9 mouse cellular contexts compared by ENCODE assay signal in the genomic region with DNA sequence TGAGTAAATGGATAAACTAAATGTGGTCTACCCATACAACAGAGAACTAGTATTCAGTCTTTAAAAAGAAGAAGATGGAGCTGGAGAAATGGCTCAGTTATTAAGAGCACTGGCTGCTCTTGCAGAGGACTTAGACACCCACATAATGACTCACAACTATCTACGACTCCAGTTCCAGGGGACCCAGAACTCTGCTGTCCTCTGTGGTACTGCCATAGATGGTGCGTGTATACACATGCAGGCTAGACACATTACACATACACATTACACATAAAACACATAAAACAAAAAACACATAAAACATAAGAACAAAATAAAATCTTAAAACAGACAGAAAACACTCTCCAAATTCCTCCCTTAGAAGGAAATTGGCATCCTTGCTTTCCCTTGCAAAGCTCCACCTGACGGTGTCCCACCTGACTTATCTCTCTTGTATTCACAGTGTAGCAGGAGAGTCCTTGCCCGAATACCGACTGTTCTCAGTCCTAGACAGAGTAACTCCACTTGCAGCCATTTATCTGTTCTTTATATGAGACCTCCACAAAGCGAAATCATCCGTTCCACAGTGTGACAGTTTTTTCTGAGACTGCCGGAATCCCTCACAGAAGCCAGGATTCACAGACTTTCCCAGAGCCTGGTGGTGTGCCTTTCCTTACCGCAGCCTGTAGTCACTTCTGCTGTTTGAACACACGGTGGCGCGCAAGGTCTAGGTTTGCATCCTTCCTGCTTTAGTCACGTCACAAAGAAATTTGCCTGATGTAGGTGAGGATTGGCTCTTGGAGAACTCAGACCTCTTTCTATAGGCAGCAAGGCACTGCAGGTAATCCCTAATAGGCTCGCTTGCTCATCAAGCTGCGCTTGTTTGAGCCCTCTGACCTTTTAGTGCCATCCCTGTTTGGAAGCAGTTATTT. TPM values are rescaled to one million over a fixed set of nuclear protein-coding genes. Genes with fewer than 3 reads are reported as not detected.
DNase-seq lines count a peak whose midpoint lies in the region; ATAC-seq and TF ChIP-seq lines count a peak whose summit lies in the region.
"Had no signal": no experiment of that assay in that cellular context is flagged by ENCODE, and none has a peak within 500 bp of the region (broad histone marks: within the 10 kb centered on the region; RNA-seq: fewer than 3 reads in every experiment).

No protein-coding gene starts in this region.

- no peak overlapping the region for H3K27ac ChIP-seq in CH12.LX (ENCODE audit: insufficient read depth, low read depth)
- no peak overlapping the region for H3K27ac ChIP-seq in forebrain, embryonic 10.5 days
- no peak overlapping the region for H3K27ac ChIP-seq in heart, postnatal 0 days (ENCODE audit: low read depth)
- no peak overlapping the region for H3K27ac ChIP-seq in liver, embryonic 14.5 days
- 0 out of 2 replicates have a peak overlapping the region, but pooled peaks have one; percentile 28 for H3K27ac ChIP-seq in neural tube, embryonic 13.5 days (replicated peaks)
- H3K27ac ChIP-seq: macrophage had no signal

- no peak overlapping the region for H3K9ac ChIP-seq in CH12.LX (ENCODE audit: insufficient read depth, low read depth)
- H3K9ac ChIP-seq in heart, postnatal 0 days (replicated peaks; ENCODE audit: low read depth, low read length), result no peak overlapping the region
- H3K9ac ChIP-seq in liver, embryonic 14.5 days (replicated peaks), result no peak overlapping the region
- H3K9ac ChIP-seq in neural tube, embryonic 13.5 days, result peak overlapping the region; percentile 49; the same call in 1 of the 2 replicates

- dilution Hi-C loops in CH12.LX (cut with MboI; ENCODE audit: extremely low pct_ligation_motif_present, extremely low pct_unique_long_range_greater_than_20kb, low sequenced_read_pairs), result no loop called here

- H3K79me2 ChIP-seq in CH12.LX (replicated peaks; ENCODE audit: control insufficient read depth, extremely low read depth, insufficient read depth, poor library complexity, severe bottlenecking), result no peaks in the 10 kb centered on the region

- peaks cover 41% of the 10 kb centered on the region for H3K27me3 ChIP-seq in CH12.LX (replicated peaks)
- no peaks in the 10 kb centered on the region for H3K27me3 ChIP-seq in forebrain, embryonic 10.5 days (ENCODE audit: poor library complexity, severe bottlenecking)
- H3K27me3 ChIP-seq in heart, postnatal 0 days (ENCODE audit: control insufficient read depth, insufficient read depth, low read length), result 0 out of 2 replicates have a peak, but pooled peaks cover 5% of the 10 kb centered on the region
- no peaks in the 10 kb centered on the region for H3K27me3 ChIP-seq in liver, embryonic 14.5 days (ENCODE audit: control insufficient read depth, insufficient read depth, low read length)
- no peaks in the 10 kb centered on the region; the same call in 1 of the 2 replicates for H3K27me3 ChIP-seq in neural tube, embryonic 13.5 days

- no peak for TF ChIP-seq EP300 in CH12.LX (IDR thresholded peaks at IDR 0.05; ENCODE audit: low read length)
- no peak for TF ChIP-seq EP300 in heart, postnatal 0 days (IDR thresholded peaks at IDR 0.05; ENCODE audit: low read depth)
- TF ChIP-seq EP300 in liver, embryonic 14.5 days (IDR thresholded peaks at IDR 0.05; ENCODE audit: low read depth), result no peak

- TF ChIP-seq RAD21 in CH12.LX (IDR thresholded peaks at IDR 0.05; ENCODE audit: low read depth, low read length), result peak; percentile 99

- peak; percentile 86 for ATAC-seq in heart, postnatal 0 days (ENCODE audit: insufficient read depth, low read depth)
- ATAC-seq in liver, embryonic 14.5 days (ENCODE audit: insufficient read depth), result peak; percentile 74
- peak; percentile 94 for ATAC-seq in neural tube, embryonic 13.5 days (ENCODE audit: low read depth)

- peak overlapping the region; percentile 39; the same call in 1 of the 2 replicates for H3K4me2 ChIP-seq in CH12.LX (ENCODE audit: insufficient read depth, low read depth, poor library complexity, severe bottlenecking)
- no peak overlapping the region for H3K4me2 ChIP-seq in heart, postnatal 0 days (ENCODE audit: low read depth, low read length)
- H3K4me2 ChIP-seq in liver, embryonic 14.5 days (ENCODE audit: low read depth), result no peak overlapping the region
- peak overlapping the region; percentile 36 for H3K4me2 ChIP-seq in neural tube, embryonic 13.5 days

- no peaks in the 10 kb centered on the region for H3K36me3 ChIP-seq in CH12.LX (replicated peaks in 1 of 2; ENCODE audit: control insufficient read depth in 1 of 2, insufficient read depth in 1 of 2, low read length in 1 of 2)
- no peaks in the 10 kb centered on the region for H3K36me3 ChIP-seq in forebrain, embryonic 10.5 days (replicated peaks)
- H3K36me3 ChIP-seq in heart, postnatal 0 days (replicated peaks; ENCODE audit: control insufficient read depth, insufficient read depth, low read length), result no peaks in the 10 kb centered on the region
- no peaks in the 10 kb centered on the region for H3K36me3 ChIP-seq in liver, embryonic 14.5 days (replicated peaks; ENCODE audit: control insufficient read depth, insufficient read depth, low read depth)
- H3K36me3 ChIP-seq in neural tube, embryonic 13.5 days, result no peaks in the 10 kb centered on the region

- peak; percentile 91 for DNase-seq in CH12.LX (ENCODE audit: extremely low read depth)
- peak; percentile 74 for DNase-seq in c-Kit-positive CD71-negative TER-119-negative erythroid progenitor cells, embryonic 14.5 days (ENCODE audit: low read depth)
- DNase-seq in forebrain, embryonic 10.5 days (ENCODE audit: extremely low spot score, low spot score), result peak; percentile 83
- peak; percentile 84 for DNase-seq in heart, postnatal 0 days (ENCODE audit: low spot score)
- DNase-seq in kidney, postnatal 36 days, result peak; percentile 62 to 84
- peak; percentile 55 to 69 (median 59) for DNase-seq in liver, embryonic 14.5 days (ENCODE audit: low read depth in 3 of 3, low spot score in 3 of 3)
- peak; percentile 93 for DNase-seq in telencephalon, adult 2 months (ENCODE audit: low read depth, low spot score)

- no peaks in the 10 kb centered on the region for H3K9me3 ChIP-seq in CH12.LX (replicated peaks; ENCODE audit: low read length)
- no peaks in the 10 kb centered on the region for H3K9me3 ChIP-seq in forebrain, embryonic 10.5 days
- H3K9me3 ChIP-seq in heart, postnatal 0 days (replicated peaks; ENCODE audit: control insufficient read depth, low read length), result no peaks in the 10 kb centered on the region
- no peaks in the 10 kb centered on the region for H3K9me3 ChIP-seq in liver, embryonic 14.5 days (ENCODE audit: control insufficient read depth, low read length)
- no peaks in the 10 kb centered on the region for H3K9me3 ChIP-seq in neural tube, embryonic 13.5 days

- TF ChIP-seq POLR2A in CH12.LX (IDR thresholded peaks at IDR 0.05; ENCODE audit: low read depth, low read length), result no peak

- WGBS in forebrain, embryonic 10.5 days, result 26% methylated on average over 15 of the region's 15 CpGs
- 18% methylated on average over 15 of the region's 15 CpGs for WGBS in heart, postnatal 0 days
- WGBS in liver, embryonic 14.5 days (ENCODE audit: insufficient replicate concordance), result 13% methylated on average over 15 of the region's 15 CpGs
- WGBS in neural tube, embryonic 13.5 days, result 23% methylated on average over 15 of the region's 15 CpGs

- no peak overlapping the region for H3K4me3 ChIP-seq in CH12.LX (replicated peaks in 1 of 3; ENCODE audit: low read depth in 2 of 3, low read length in 2 of 3, poor library complexity in 1 of 3)
- H3K4me3 ChIP-seq in forebrain, embryonic 10.5 days, result no peak overlapping the region
- no peak overlapping the region for H3K4me3 ChIP-seq in heart, postnatal 0 days (ENCODE audit: low read depth, low read length)
- no peak overlapping the region for H3K4me3 ChIP-seq in liver, embryonic 14.5 days (ENCODE audit: insufficient read depth in 1 of 2, low read depth in 2 of 2, low read length in 2 of 2)
- no peak overlapping the region for H3K4me3 ChIP-seq in neural tube, embryonic 13.5 days

- in situ Hi-C loops in CH12.LX (cut with MboI; ENCODE audit: low pct_ligation_motif_present, low pct_unique_long_range_greater_than_20kb, low sequenced_read_pairs), result no loop called here

- TF ChIP-seq CTCF in CH12.LX (conservative IDR thresholded peaks at IDR 0.05 in 1 of 2, IDR thresholded peaks at IDR 0.05 in 1 of 2; ENCODE audit: low read depth in 2 of 2, low read length in 2 of 2), result peak; percentile 59 to 97
- peak; percentile 98 for TF ChIP-seq CTCF in heart, postnatal 0 days (IDR thresholded peaks at IDR 0.05; ENCODE audit: low read depth)
- peak; percentile 96 for TF ChIP-seq CTCF in liver, embryonic 14.5 days (IDR thresholded peaks at IDR 0.05; ENCODE audit: low read depth)

- no peaks in the 10 kb centered on the region for H3K4me1 ChIP-seq in CH12.LX (ENCODE audit: control insufficient read depth in 1 of 2, insufficient read depth in 2 of 2)
- H3K4me1 ChIP-seq in forebrain, embryonic 10.5 days, result no peaks in the 10 kb centered on the region
- no peaks in the 10 kb centered on the region for H3K4me1 ChIP-seq in heart, postnatal 0 days (ENCODE audit: control insufficient read depth, insufficient read depth)
- H3K4me1 ChIP-seq in liver, embryonic 14.5 days (replicated peaks; ENCODE audit: control insufficient read depth in 2 of 2, insufficient read depth in 2 of 2, low read length in 1 of 2), result no peaks in the 10 kb centered on the region
- H3K4me1 ChIP-seq in neural tube, embryonic 13.5 days (replicated peaks), result no peaks in the 10 kb centered on the region

RNA-seq across cellular contexts. Expression of gene Syt5, which starts 9.2 kb away (rescaled TPM):
- total RNA-seq in CH12.LX (2012; rRNA removed) (0.34 and 0.68 TPM in 2 replicates), CH12.LX (2014; rRNA removed) (0.20 and 0.30 TPM in 2 replicates)
- 0.30 and 0.46 TPM in 2 replicates for polyA plus RNA-seq in CH12.LX (2012; ENCODE audit: insufficient read length, low read depth)
- 4.9 and 6.7 TPM in 2 replicates for polyA plus RNA-seq in forebrain, embryonic 10.5 days (2016; fragmentation: Nextera tagmentation; extraction: Ambion mirVana)
- 0.23 and 1.4 TPM in 2 replicates for total RNA-seq in heart, postnatal 0 days (2014; rRNA removed; ENCODE audit: low replicate concordance)
- polyA plus RNA-seq in heart, postnatal 0 days (2015; fragmentation: Nextera tagmentation; extraction: Ambion mirVana), result 0.70 and 0.92 TPM in 2 replicates
- polyA plus RNA-seq in liver, embryonic 14.5 days (2012; rRNA removed), result 0.15 and 0.22 TPM in 2 replicates
- polyA plus RNA-seq in liver, embryonic 14.5 days (2014; fragmentation: Nextera tagmentation; extraction: Ambion mirVana), result 0.25 and 0.81 TPM in 2 replicates
- polyA plus RNA-seq in neural tube, embryonic 13.5 days (2015; fragmentation: Nextera tagmentation; extraction: Ambion mirVana), result 53.6 and 60.5 TPM in 2 replicates
- polyA plus RNA-seq: macrophage had no signal

RNA-seq across cellular contexts. Expression of gene Dnaaf3, which starts 24.3 kb away (rescaled TPM):
- total RNA-seq in CH12.LX (2012; rRNA removed) (0.46 and 0.59 TPM in 2 replicates), CH12.LX (2014; rRNA removed) (0.16 TPM in 1 of 2 replicates, not detected in the other)
- 0.83 and 1.1 TPM in 2 replicates for polyA plus RNA-seq in CH12.LX (2012; ENCODE audit: insufficient read length, low read depth)
- 2.7 and 3.2 TPM in 2 replicates for polyA plus RNA-seq in forebrain, embryonic 10.5 days (2016; fragmentation: Nextera tagmentation; extraction: Ambion mirVana)
- total RNA-seq in heart, postnatal 0 days (2014; rRNA removed; ENCODE audit: low replicate concordance), result 0.11 and 2.6 TPM in 2 replicates
- polyA plus RNA-seq in heart, postnatal 0 days (2015; fragmentation: Nextera tagmentation; extraction: Ambion mirVana), result 0.60 and 0.63 TPM in 2 replicates
- 0.39 and 0.42 TPM in 2 replicates for polyA plus RNA-seq in liver, embryonic 14.5 days (2012; rRNA removed)
- 0.09 TPM in 1 of 2 replicates, not detected in the other for polyA plus RNA-seq in liver, embryonic 14.5 days (2014; fragmentation: Nextera tagmentation; extraction: Ambion mirVana)
- 1.1 and 1.2 TPM in 2 replicates for polyA plus RNA-seq in neural tube, embryonic 13.5 days (2015; fragmentation: Nextera tagmentation; extraction: Ambion mirVana)

RNA-seq across cellular contexts. Expression of gene Tnni3, which starts 32.5 kb away (rescaled TPM):
- total RNA-seq in CH12.LX (2012; rRNA removed) (0.51 and 0.59 TPM in 2 replicates), CH12.LX (2014; rRNA removed) (0.64 TPM in 1 of 2 replicates, not detected in the other)
- 1.6 and 2.0 TPM in 2 replicates for polyA plus RNA-seq in CH12.LX (2012; ENCODE audit: insufficient read length, low read depth)
- polyA plus RNA-seq in forebrain, embryonic 10.5 days (2016; fragmentation: Nextera tagmentation; extraction: Ambion mirVana), result 1.8 and 1.9 TPM in 2 replicates
- total RNA-seq in heart, postnatal 0 days (2014; rRNA removed; ENCODE audit: low replicate concordance), result 4,764 and 5,473 TPM in 2 replicates
- polyA plus RNA-seq in heart, postnatal 0 days (2015; fragmentation: Nextera tagmentation; extraction: Ambion mirVana), result 8,811 and 8,917 TPM in 2 replicates
- polyA plus RNA-seq in liver, embryonic 14.5 days (2012; rRNA removed), result 0.30 and 0.35 TPM in 2 replicates
- polyA plus RNA-seq in liver, embryonic 14.5 days (2014; fragmentation: Nextera tagmentation; extraction: Ambion mirVana), result 0.45 TPM in 1 of 2 replicates, not detected in the other
- 1.8 and 3.6 TPM in 2 replicates for polyA plus RNA-seq in neural tube, embryonic 13.5 days (2015; fragmentation: Nextera tagmentation; extraction: Ambion mirVana)

RNA-seq across cellular contexts. Expression of gene Tnnt1, which starts 40.3 kb away (rescaled TPM):
- total RNA-seq in CH12.LX (2012; rRNA removed) (0.25 and 0.30 TPM in 2 replicates), CH12.LX (2014; rRNA removed) (0.53 TPM in 1 of 2 replicates, not detected in the other)
- 0.36 and 0.76 TPM in 2 replicates for polyA plus RNA-seq in CH12.LX (2012; ENCODE audit: insufficient read length, low read depth)
- polyA plus RNA-seq in forebrain, embryonic 10.5 days (2016; fragmentation: Nextera tagmentation; extraction: Ambion mirVana), result 4.3 and 4.5 TPM in 2 replicates
- total RNA-seq in heart, postnatal 0 days (2014; rRNA removed; ENCODE audit: low replicate concordance), result 27.4 and 28.3 TPM in 2 replicates
- 93.7 and 106 TPM in 2 replicates for polyA plus RNA-seq in heart, postnatal 0 days (2015; fragmentation: Nextera tagmentation; extraction: Ambion mirVana)
- polyA plus RNA-seq in liver, embryonic 14.5 days (2012; rRNA removed), result 2.0 and 4.0 TPM in 2 replicates
- 2.6 and 3.3 TPM in 2 replicates for polyA plus RNA-seq in liver, embryonic 14.5 days (2014; fragmentation: Nextera tagmentation; extraction: Ambion mirVana)
- polyA plus RNA-seq in neural tube, embryonic 13.5 days (2015; fragmentation: Nextera tagmentation; extraction: Ambion mirVana), result 12.7 and 42.9 TPM in 2 replicates

RNA-seq across cellular contexts. Expression of gene Ptprh, which starts 47.3 kb away (rescaled TPM):
- total RNA-seq in CH12.LX (2012; rRNA removed) (not detected in 2 replicates), CH12.LX (2014; rRNA removed) (not detected in 2 replicates)
- not detected in 2 replicates for polyA plus RNA-seq in CH12.LX (2012; ENCODE audit: insufficient read length, low read depth)
- 0.06 TPM in 1 of 2 replicates, not detected in the other for polyA plus RNA-seq in forebrain, embryonic 10.5 days (2016; fragmentation: Nextera tagmentation; extraction: Ambion mirVana)
- total RNA-seq in heart, postnatal 0 days (2014; rRNA removed; ENCODE audit: low replicate concordance), result not detected in 2 replicates
- not detected in 2 replicates for polyA plus RNA-seq in heart, postnatal 0 days (2015; fragmentation: Nextera tagmentation; extraction: Ambion mirVana)
- not detected in 2 replicates for polyA plus RNA-seq in liver, embryonic 14.5 days (2012; rRNA removed)
- not detected in 2 replicates for polyA plus RNA-seq in liver, embryonic 14.5 days (2014; fragmentation: Nextera tagmentation; extraction: Ambion mirVana)
- polyA plus RNA-seq in neural tube, embryonic 13.5 days (2015; fragmentation: Nextera tagmentation; extraction: Ambion mirVana), result 0.26 and 0.31 TPM in 2 replicates
- polyA plus RNA-seq: macrophage had no signal

Comparison
In these comparisons a context has a peak if more than half of its experiments do, and no peak if none do; other contexts are left out.
1. H3K4me2 ChIP-seq: peak in CH12.LX (single experiment) and neural tube, embryonic 13.5 days (single experiment); none in heart, postnatal 0 days (single experiment) and liver, embryonic 14.5 days (single experiment).
2. RNA of gene Tnni3, which starts 32.5 kb away (polyA plus RNA-seq): 8,811 to 8,917 TPM in heart, postnatal 0 days; 1.8 to 3.6 TPM in neural tube, embryonic 13.5 days, 1.6 to 2.0 TPM in CH12.LX, 1.8 to 1.9 TPM in forebrain, embryonic 10.5 days and 0.30 to 0.45 TPM in liver, embryonic 14.5 days; every median in the first group is over 1,000 times any median in the second.
3. Peak in every context shown above with its lines, with median percentiles within 50 percentile points of each other: DNase-seq, CTCF ChIP-seq and ATAC-seq.